Mouse (Mus musculus) cortical plate, adult 2 months (tissue): ENCODE results near the gene Lpcat3.

ENCODE experiments used
- CTCF ChIP-seq: fragments of 200-500 bp; IDR thresholded peaks from 2 replicates; pipeline ENCODE4 v1.5.1; 2011; ENCODE audit warnings: mild to moderate bottlenecking, control low read depth, low read length; ENCODE audit not compliant: insufficient read depth; ENCODE audit errors: extremely low read depth
- POLR2A ChIP-seq: fragments of 200-500 bp; IDR thresholded peaks from 2 replicates; pipeline ENCODE4 v1.6.1; 2011; ENCODE audit warnings: mild to moderate bottlenecking, low read length, control low read depth; ENCODE audit not compliant: insufficient read depth; ENCODE audit errors: extremely low read depth

DNA sequence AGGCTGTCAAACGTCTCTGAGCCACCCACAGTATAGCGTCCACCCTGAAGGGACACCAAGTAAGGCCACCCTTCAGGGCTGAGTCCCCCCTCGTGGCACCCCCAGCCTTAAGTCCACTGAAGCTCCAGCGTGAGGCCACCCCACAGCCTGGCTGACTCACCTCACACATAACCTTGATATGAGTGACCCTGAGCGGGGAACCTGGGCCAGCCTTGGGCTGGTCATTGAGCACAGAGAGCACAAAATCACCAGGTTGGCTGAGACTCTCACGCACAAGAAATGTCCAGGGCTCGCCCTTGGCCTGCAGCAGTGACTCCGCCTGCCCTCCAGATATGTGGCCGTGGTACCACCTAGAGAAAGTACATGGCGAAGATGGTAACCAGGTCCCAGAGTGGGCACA lies 65.8 kb downstream of the Lpcat3 start:
- TF ChIP-seq POLR2A (no peak), CTCF (no peak)
